Mouse (Mus musculus) granulocyte monocyte progenitor cell, adult 5-6 weeks (primary cell): ENCODE data around the gene Mrps21. TPM values are rescaled to one million over a fixed set of nuclear protein-coding genes. Genes with fewer than 3 reads are reported as not detected.
"Not testable (repeated sequence)": the region's sequence is repeated elsewhere in the genome, so short reads cannot be mapped to it uniquely, and the experiment has no call there.

Experiments used
- ATAC-seq: replicated peaks from 2 replicates; pipeline ENCODE4 v1.8.0; 2016; ENCODE audit warnings: mild to moderate bottlenecking, moderate TSS enrichment, inconsistent platforms; ENCODE audit not compliant: poor library complexity, severe bottlenecking
- total RNA-seq, 2 experiments: library from RNA; stranded (forward) in 1 of 2; stranded (reverse) in 1 of 2; fragments of 200-712, 200-1000 nt in 1 of 2; fragments of >200 nt in 1 of 2; fragmentation: Nextera tagmentation in 1 of 2; gene quantifications; 2 replicates each; pipeline ENCODE4 v1.2.3; 2014 to 2017

Gene Mrps21
- total RNA-seq, 2 experiments from 2014 or later, result 187 to 431 TPM

DNA sequence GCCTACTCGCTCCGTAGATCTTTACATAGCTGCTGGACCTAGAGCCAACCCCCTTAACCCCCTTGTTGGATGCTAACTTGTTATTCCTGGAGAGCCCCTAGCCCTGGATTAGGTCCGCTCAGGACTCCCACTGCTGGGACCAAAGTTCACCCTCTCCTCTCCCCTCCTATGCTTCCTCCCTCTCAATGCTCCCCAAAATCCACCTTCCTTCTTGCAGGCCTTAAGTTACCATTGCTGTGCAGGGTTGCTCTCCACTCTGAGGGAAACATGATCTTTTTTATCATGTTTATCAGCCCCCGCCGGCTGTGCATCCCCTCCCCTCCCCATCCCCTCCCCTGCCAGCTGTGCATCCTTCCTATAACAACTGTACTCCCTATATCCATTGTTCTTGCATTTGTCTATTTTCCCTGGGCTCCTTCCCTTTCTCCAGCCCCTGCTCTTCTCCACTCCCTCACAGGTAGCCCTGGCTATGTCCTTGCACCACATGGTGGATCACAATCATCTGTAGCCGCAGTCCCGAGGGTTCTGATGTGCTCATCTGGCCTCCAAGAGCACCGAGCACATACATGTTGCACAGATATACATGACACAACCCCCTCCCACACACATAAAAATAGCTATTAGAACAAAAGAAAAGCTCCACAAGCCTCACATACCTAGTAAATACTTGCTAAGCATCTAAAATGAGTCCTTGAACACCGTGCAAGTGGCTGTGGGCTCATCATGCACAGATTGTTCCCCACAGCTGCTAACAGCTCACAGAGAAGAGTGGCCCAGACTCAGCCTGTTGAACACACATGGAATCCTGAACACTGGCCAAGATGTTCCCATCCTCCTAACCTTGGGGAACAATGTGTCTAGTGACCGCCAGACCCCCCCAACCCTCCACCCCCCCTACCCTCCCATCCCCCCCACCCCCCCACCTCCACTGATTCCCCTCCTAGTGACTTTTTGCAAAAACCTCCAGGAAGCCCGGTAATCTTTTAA is 21.0 kb upstream of the Mrps21 start:
- ATAC-seq, result no peak

DNA sequence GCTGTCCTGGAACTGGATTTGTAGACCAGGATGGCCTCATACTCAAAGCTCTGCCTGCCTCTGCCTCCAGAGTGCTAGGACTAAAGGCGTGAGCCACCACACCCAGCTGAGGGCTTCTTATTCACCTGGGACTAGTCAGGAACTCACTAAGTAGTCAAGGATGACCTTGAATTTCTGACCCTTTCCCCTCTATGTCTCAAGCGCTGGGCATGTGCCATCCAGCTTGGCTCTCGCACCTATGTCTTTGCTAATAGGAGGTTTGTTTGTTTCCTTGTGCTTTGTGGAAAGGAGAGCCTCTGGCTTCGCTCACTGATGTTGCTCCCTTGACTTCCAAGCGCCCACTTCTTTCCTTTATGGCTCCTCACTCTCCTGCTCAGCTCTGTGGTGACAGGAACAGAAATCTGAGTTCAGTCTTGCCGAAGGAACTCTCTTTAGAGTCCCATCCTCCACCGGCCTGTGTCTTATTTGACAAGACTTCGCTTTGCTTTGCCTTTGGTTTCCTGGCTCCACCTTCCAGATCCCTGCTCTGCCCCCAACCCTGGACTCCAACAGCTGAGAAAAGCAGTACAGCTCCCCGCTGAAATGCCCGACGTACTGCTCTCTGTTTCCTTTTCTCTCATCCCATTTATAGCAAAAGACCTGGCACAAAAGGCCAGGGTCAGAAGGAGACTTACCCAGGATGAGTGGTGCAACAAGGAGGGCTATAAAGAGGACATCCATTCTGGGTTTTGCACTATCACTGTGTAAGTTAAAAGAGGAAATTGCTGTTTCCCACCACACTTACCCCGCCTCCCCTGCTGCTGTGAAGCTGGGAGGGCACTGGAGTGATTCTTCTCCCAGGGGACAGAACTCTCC is 20.1 kb upstream of the Mrps21 start, which contains the start of gene BC028528:
Gene BC028528, minus strand, starts transcription at position 795 of the 855 bp plus-strand sequence.
- peak; percentile 58 for ATAC-seq

- no peak for ATAC-seq
Measured at GRCm38 (mm10) chr3:95889664-95890063, 18.3 kb upstream of the Mrps21 start.

DNA sequence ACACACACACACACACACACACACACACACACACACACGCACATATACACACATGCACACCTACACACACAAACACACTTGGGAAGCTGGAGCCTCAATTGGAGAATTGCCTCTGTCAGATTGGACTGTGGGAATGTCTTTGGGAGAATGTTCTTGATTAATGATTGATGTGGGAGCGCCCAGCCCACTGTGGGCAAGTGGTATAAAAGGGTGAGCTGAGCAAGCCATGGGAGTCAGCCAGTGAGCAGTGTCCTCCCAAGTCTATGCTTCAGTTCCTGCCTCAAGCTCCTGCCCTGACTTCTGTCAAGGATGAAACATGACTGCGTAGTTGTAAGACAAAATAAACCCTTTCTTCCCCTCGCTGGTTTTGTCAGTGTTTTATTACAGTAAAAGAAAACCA is 16.3 kb upstream of the Mrps21 start:
- ATAC-seq, result no peak

- ATAC-seq, result no peak
Measured at GRCm38 (mm10) chr3:95884400-95884799, 13.1 kb upstream of the Mrps21 start.

GRCm38 (mm10) chr3:95882816-95883425 is 11.6 kb upstream of the Mrps21 start:
- ATAC-seq, result no peak

- ATAC-seq, result peak; percentile 95
Measured at GRCm38 (mm10) chr3:95881979-95882815, 10.9 kb upstream of the Mrps21 start, which contains the start of gene Ciart. TSS of gene Ciart (minus strand) at chr3:95882251.

- no peak for ATAC-seq
Measured at GRCm38 (mm10) chr3:95879063-95879462, 7.7 kb upstream of the Mrps21 start.

GRCm38 (mm10) chr3:95872048-95872447 is 729 bp upstream of the Mrps21 start:
- ATAC-seq, result no peak

- ATAC-seq, result no peak
Measured at GRCm38 (mm10) chr3:95870976-95871375, 343 bp downstream of the Mrps21 start.

GRCm38 (mm10) chr3:95867408-95867807 is 3.9 kb downstream of the Mrps21 start:
- ATAC-seq, result no peak

- no peak for ATAC-seq
Measured at GRCm38 (mm10) chr3:95866071-95866470, 5.2 kb downstream of the Mrps21 start.

DNA sequence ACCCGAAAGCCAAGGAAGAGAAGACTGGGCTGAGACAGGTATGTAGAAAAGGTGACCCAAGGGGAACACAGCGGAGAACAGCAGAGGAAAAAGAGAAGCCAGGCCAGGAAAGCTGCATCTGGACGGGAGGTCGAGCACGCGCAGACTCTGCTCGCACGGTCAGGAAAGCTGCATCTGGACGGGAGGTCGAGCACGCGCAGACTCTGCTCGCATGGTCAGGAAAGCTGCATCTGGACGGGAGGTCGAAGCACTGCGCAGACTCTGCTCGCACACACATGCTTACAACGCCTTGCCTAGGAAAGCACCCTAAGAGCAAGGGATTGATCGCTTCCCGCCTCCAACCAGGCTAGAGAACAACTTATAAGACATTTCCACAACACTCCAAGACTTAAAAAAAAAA is 5.7 kb downstream of the Mrps21 start:
- ATAC-seq, result no peak

DNA sequence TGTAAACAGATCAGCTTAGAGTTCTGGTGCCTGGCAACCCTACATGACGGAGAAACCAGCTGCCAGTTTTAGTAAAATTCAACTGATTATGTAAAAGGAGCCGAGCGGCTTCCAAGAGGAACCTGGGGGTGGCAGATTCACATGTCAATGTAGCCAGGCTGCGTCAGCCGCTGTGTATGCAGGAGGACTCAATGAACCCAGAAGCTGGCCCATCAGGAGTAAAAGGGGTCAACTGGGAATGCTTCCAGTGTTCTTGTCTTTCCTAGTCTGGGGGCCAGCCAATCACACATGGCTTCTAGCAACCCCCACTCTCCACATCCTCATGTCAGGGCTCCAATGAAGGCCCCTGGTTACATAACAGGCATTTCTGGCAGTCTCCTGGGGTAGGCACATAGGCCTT is 6.3 kb downstream of the Mrps21 start:
- no peak for ATAC-seq

DNA sequence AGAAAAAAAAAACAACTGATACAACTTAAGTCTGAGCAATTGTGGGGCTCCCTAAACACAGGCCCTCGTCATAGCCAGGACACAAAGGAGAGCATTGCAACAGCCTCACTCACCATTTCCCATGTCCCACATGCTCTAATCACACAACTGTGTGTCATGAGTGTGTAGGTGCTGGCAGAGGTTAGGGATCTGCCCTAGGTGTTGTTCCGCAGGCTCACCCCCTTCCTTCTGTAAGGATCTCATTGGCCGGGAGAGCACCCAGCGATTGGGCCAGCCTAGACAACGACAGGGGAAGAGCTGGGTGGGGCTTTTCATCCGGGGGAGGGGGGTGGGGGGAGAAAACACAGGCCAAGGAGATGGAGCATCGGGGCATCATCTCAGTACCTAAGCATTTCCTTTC is 7.7 kb downstream of the Mrps21 start:
- no peak for ATAC-seq

GRCm38 (mm10) chr3:95861796-95862195 is 9.5 kb downstream of the Mrps21 start:
- peak; percentile 98 for ATAC-seq

- ATAC-seq, result no peak
Measured at GRCm38 (mm10) chr3:95861216-95861615, 10.1 kb downstream of the Mrps21 start.

- ATAC-seq, result no peak
Measured at GRCm38 (mm10) chr3:95860323-95860722, 11.0 kb downstream of the Mrps21 start.

- ATAC-seq, result not testable (repeated sequence)
Measured at GRCm38 (mm10) chr3:95858278-95858677, 13.0 kb downstream of the Mrps21 start.

GRCm38 (mm10) chr3:95857050-95857449 is 14.3 kb downstream of the Mrps21 start:
- ATAC-seq, result not testable (repeated sequence)
